Mouse (Mus musculus) intestine, embryonic 15.5 days (tissue): ENCODE data around the gene Pnp2. TPM values are rescaled to one million over a fixed set of nuclear protein-coding genes. Genes with fewer than 3 reads are reported as not detected.
"Not testable (repeated sequence)": the region's sequence is repeated elsewhere in the genome, so short reads cannot be mapped to it uniquely, and the experiment has no call there.

Experiments used
- ATAC-seq: fragments of 200-750 bp; cut with Nextera tagmentation; 2 replicates; pipeline ENCODE4 v1.8.0; 2017; ENCODE audit warnings: moderate TSS enrichment, moderate library complexity
- H3K27ac ChIP-seq: fragments of 300-500 bp; sonication (generic); 2 replicates; pipeline ENCODE4 v1.5.1; 2015; ENCODE audit warnings: mild to moderate bottlenecking, inconsistent platforms
- H3K27me3 ChIP-seq: fragments of 300-500 bp; sonication (generic); replicated peaks from 2 replicates; pipeline ENCODE4 v1.6.1; 2015; ENCODE audit warnings: inconsistent platforms
- H3K36me3 ChIP-seq: fragments of 300-500 bp; sonication (generic); 2 replicates; pipeline ENCODE4 v1.6.1; 2015; ENCODE audit warnings: inconsistent platforms
- H3K4me1 ChIP-seq: fragments of 300-500 bp; sonication (generic); replicated peaks from 2 replicates; pipeline ENCODE4 v1.6.1; 2015; ENCODE audit warnings: inconsistent platforms
- H3K4me2 ChIP-seq: fragments of 300-500 bp; sonication (generic); replicated peaks from 2 replicates; pipeline ENCODE4 v1.6.1; 2015; ENCODE audit warnings: mild to moderate bottlenecking, inconsistent platforms
- H3K4me3 ChIP-seq: fragments of 300-500 bp; sonication (generic); replicated peaks from 2 replicates; pipeline ENCODE4 v1.5.1; 2015; ENCODE audit warnings: inconsistent platforms
- H3K9ac ChIP-seq: fragments of 300-500 bp; sonication (generic); 2 replicates; pipeline ENCODE4 v1.6.1; 2015; ENCODE audit warnings: inconsistent platforms
- H3K9me3 ChIP-seq: fragments of 300-500 bp; sonication (generic); 2 replicates; pipeline ENCODE4 v1.6.1; 2016; ENCODE audit warnings: inconsistent platforms
- WGBS: fragments of 180-500 bp; shearing (Covaris S2); methylation state at CpG from one replicate; pipeline ENCODE4 v1.1.7; 2015; 5-methylcytosine and 5-hydroxymethylcytosine counted together
- polyA plus RNA-seq: library from polyadenylated mRNA; unstranded; fragments of >200 nt; fragmentation: Nextera tagmentation; extraction: Ambion mirVana; gene quantifications from 2 replicates; pipeline ENCODE4 v1.2.1, GENCODE M21; 2015

The Pnp2 gene
- polyA plus RNA-seq, result 2.6 and 3.0 TPM in 2 replicates

DNA sequence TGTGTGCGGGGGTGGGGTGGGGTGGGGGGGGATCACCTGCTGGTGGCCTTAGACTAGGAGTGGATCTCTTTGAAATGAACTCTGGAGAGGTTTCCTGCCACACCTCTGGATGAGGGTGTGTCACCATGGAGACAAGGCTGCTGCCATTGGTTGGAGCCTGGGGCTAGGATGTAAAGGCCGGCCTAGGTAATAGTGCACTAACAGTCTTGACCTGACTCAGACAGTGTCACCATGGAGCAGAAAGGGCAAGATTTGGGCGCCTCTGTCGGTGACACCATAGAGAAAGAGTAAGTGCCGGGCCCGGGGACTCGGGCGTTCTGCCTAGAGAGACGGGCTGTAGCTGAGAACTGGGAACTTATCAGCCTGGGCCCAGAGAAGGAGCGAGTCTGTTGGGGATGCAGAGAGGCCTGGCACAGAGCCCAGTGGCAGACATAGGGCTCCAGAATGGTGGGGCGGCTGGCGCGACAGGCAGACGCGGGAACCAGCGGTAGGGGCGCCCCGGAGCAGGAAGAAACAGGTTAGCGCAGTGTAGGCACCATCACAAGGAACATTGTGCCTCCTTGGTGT lies at the start of gene Pnp2:
Gene Pnp2, plus strand, starts transcription at position 51 of the 567 bp plus-strand sequence.
- not testable (repeated sequence) for H3K9me3 ChIP-seq, H3K36me3 ChIP-seq, H3K4me3 ChIP-seq, H3K9ac ChIP-seq, H3K27me3 ChIP-seq, H3K27ac ChIP-seq, H3K4me1 ChIP-seq
- peak within 1 kb of the TSS; percentile 49 for H3K4me2 ChIP-seq
- peak; percentile 80 for ATAC-seq
- 9% methylated on average over 19 of the region's 19 CpGs for WGBS

- no peaks in the 10 kb centered on the region for H3K36me3 ChIP-seq
- H3K4me2 ChIP-seq, result no peak overlapping the region
- no peaks in the 10 kb centered on the region for H3K27me3 ChIP-seq
- no peak overlapping the region for H3K4me3 ChIP-seq
- no peak overlapping the region for H3K9ac ChIP-seq
- no peak for ATAC-seq
- 72% methylated on average over 4 of the region's 4 CpGs for WGBS
- peaks cover 3% of the 10 kb centered on the region; the same call in 1 of the 2 replicates for H3K4me1 ChIP-seq
- no peak overlapping the region for H3K27ac ChIP-seq
- no peaks in the 10 kb centered on the region for H3K9me3 ChIP-seq
Measured at GRCm38 (mm10) chr14:50908126-50908525, 47.7 kb upstream of the Pnp2 start.

DNA sequence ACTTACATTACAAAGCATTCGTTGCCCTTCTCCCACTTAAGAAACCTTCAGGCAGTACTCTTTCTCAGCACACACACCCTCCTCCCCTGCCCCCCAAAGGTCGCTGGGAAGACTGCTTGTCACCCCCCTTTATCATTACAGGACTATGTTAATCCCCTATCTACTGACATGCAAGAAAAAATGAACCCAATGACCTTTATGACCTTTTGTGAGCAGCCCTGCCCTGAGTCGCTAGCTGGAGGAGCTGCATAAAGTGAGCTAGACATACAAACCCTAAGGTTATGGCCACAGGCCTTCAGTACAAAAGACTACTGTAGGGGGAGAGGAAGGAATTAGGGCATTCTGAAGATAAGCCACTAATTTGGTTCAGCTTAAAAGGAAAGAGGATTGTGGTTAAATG lies 44.4 kb upstream of the Pnp2 start:
- ATAC-seq, result no peak
- H3K36me3 ChIP-seq, result peaks cover 16% of the 10 kb centered on the region

DNA sequence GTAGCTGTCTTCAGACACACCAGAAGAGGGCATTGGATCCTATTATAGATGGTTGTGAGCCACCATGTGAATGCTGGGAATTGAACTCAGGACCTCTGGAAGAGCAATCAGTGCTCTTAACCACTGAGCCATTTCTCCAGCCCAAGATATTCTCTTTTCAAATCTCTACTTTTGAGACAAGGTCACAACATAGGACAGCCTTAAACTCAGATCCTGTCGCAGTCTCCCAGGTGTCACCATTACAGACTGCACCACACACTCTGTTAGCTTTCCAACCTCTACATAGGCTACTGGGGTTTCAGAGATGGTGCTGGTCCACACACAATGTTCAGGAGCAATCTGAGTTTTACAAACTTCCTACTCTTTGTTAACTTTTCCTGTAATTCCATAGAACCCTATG lies 32.4 kb upstream of the Pnp2 start:
- Histone ChIP-seq H3K4me2 (peak overlapping the region; percentile 69), H3K4me3 (peak overlapping the region; percentile 78), H3K9ac (0 out of 2 replicates have a peak overlapping the region, but pooled peaks have one; percentile 77), H3K36me3 (peaks cover 25% of the 10 kb centered on the region)
- not testable (repeated sequence) for ATAC-seq, H3K4me1 ChIP-seq, H3K9me3 ChIP-seq, H3K27me3 ChIP-seq, H3K27ac ChIP-seq
- WGBS, result 54% methylated on average over 1 of the region's 1 CpGs

More for the DNA sequence above, 44.4 kb upstream of the Pnp2 start:
- no peaks in the 10 kb centered on the region for H3K27me3 ChIP-seq
- no peak overlapping the region for H3K27ac ChIP-seq
- WGBS, result 56% methylated on average over 3 of the region's 3 CpGs
- no peaks in the 10 kb centered on the region for H3K9me3 ChIP-seq
- no peak overlapping the region for H3K9ac ChIP-seq
- no peaks in the 10 kb centered on the region for H3K4me1 ChIP-seq
- no peak overlapping the region for H3K4me3 ChIP-seq
- no peak overlapping the region for H3K4me2 ChIP-seq

DNA sequence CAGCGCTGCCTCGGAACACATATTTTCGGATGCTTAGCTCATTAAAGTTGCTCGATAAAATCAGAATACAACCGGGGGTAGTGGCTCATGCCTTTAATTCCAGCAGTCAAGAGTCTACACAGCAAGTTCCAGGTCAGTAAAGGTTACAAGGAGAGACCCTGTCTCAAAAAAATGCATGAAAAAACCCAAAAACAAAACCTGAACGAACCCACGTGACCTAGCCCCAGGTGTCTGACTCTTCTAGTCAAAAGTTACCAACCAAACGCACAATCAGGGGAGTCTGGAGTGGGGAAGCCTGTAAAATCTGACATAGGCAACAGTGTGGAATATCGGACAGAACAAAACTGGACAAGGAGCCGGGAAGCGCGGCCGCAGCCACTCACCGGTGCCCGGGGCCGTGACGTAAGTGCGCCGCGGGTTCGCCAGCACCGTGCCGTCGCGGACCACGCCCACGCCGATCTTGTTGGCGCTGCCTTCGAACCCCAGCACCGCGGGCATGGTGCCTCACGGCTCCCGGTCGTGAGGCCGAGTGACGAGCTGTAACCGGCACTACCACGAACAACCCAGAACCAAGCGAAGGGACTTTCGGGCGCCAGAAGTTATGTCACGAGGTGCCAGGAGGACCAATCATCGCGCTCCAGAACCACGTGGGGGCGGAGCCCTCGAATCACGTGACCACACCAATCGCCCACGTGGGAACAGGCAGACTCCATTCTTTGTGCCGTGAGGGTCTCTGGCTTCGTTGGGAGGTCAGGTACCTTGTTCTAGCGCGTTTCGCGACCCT lies 31.3 kb upstream of the Pnp2 start, which contains the start of the genes Osgep and Apex1:
Gene Osgep, minus strand, starts transcription at position 613 of the 784 bp plus-strand sequence.
Gene Apex1, plus strand, starts transcription at position 688 of the 784 bp plus-strand sequence.
- H3K9me3 ChIP-seq, result no peaks in the 10 kb centered on the region
- ATAC-seq, result peak; percentile 95
- under 1% methylated on average over 57 of the region's 57 CpGs for WGBS
- H3K4me3 ChIP-seq, result peak within 1 kb of the TSS; percentile 78
- peaks cover 28% of the 10 kb centered on the region for H3K36me3 ChIP-seq
- H3K9ac ChIP-seq, result peak within 1 kb of the TSS; percentile 77
- peak within 1 kb of the TSS; percentile 93 for H3K27ac ChIP-seq
- H3K4me1 ChIP-seq, result peaks cover 13% of the 10 kb centered on the region; the same call in 1 of the 2 replicates
- peak within 1 kb of the TSS; percentile 69 for H3K4me2 ChIP-seq
- H3K27me3 ChIP-seq, result no peaks in the 10 kb centered on the region

- H3K9ac ChIP-seq, result peak overlapping the region; percentile 77
- H3K9me3 ChIP-seq, result no peaks in the 10 kb centered on the region
- no peaks in the 10 kb centered on the region for H3K27me3 ChIP-seq
- peaks cover 23% of the 10 kb centered on the region for H3K36me3 ChIP-seq
- ATAC-seq, result peak; percentile 59
- peak overlapping the region; percentile 69 for H3K4me2 ChIP-seq
- H3K4me3 ChIP-seq, result peak overlapping the region; percentile 78
- 1% methylated on average over 38 of the region's 38 CpGs for WGBS
- H3K27ac ChIP-seq, result peak overlapping the region; percentile 93
- H3K4me1 ChIP-seq, result peaks cover 16% of the 10 kb centered on the region; the same call in 1 of the 2 replicates
Measured at GRCm38 (mm10) chr14:50925111-50925920, 30.5 kb upstream of the Pnp2 start.

- Histone ChIP-seq H3K36me3 (peaks cover 23% of the 10 kb centered on the region), H3K9ac (no peak overlapping the region), H3K27me3 (no peaks in the 10 kb centered on the region), H3K4me2 (no peak overlapping the region), H3K4me3 (no peak overlapping the region), H3K9me3 (no peaks in the 10 kb centered on the region), H3K4me1 (peaks cover 16% of the 10 kb centered on the region; the same call in 1 of the 2 replicates), H3K27ac (no peak overlapping the region)
- no peak for ATAC-seq
- 70% methylated on average over 3 of the region's 3 CpGs for WGBS
Measured at GRCm38 (mm10) chr14:50927366-50927765, 28.4 kb upstream of the Pnp2 start.

DNA sequence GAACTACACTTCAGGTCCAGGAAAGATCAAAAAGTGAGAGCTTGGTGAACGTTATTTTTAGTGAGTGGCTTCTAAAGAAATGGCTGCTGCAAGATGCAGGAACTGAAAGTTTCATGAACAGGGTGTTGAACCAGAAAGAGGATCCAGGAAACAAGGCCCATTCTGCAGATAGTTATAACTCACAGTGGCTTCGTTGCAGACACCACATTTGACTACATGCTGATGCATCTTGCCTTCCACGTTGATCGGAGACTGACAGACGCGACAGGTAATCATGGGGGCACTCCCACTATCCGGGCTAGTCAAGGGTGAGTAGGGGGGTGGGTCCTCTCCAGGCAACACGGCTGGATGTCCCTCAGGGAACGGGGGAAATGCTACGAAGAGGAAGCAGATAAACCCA lies 25.8 kb upstream of the Pnp2 start:
- no peaks in the 10 kb centered on the region for H3K9me3 ChIP-seq
- WGBS, result 11% methylated on average over 10 of the region's 10 CpGs
- H3K4me3 ChIP-seq, result peak overlapping the region; percentile 85
- no peaks in the 10 kb centered on the region for H3K27me3 ChIP-seq
- peak overlapping the region; percentile 91 for H3K27ac ChIP-seq
- no peak for ATAC-seq
- H3K4me2 ChIP-seq, result peak overlapping the region; percentile 76
- peak overlapping the region; percentile 85 for H3K9ac ChIP-seq
- peaks cover 16% of the 10 kb centered on the region; the same call in 1 of the 2 replicates for H3K4me1 ChIP-seq
- peaks cover 23% of the 10 kb centered on the region for H3K36me3 ChIP-seq

DNA sequence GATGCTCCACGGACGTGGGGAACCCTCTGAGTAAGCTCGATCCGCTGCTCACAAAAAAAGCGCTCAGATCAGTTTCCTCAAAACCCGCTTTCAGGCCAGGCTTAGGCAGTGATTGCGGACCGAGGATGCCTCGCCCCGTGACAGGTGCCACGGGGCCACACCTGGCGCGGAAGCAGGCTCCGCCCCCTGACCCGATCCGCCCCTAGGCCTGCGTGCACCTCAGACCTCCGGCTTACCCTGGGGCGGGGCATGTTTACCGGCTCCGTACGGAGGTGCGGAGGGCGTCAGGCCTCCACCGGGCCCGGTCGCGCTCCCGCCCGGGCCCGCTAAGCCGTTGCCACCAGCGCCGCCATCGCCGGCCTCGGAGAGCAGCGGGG lies 25.4 kb upstream of the Pnp2 start:
- peaks cover 23% of the 10 kb centered on the region for H3K36me3 ChIP-seq
- H3K4me3 ChIP-seq, result peak overlapping the region; percentile 85
- H3K4me2 ChIP-seq, result peak overlapping the region; percentile 76
- under 1% methylated on average over 38 of the region's 38 CpGs for WGBS
- peak overlapping the region; percentile 85 for H3K9ac ChIP-seq
- H3K27me3 ChIP-seq, result no peaks in the 10 kb centered on the region
- no peaks in the 10 kb centered on the region for H3K9me3 ChIP-seq
- peaks cover 16% of the 10 kb centered on the region; the same call in 1 of the 2 replicates for H3K4me1 ChIP-seq
- H3K27ac ChIP-seq, result peak overlapping the region; percentile 91
- peak; percentile 85 for ATAC-seq

- H3K27me3 ChIP-seq, result no peaks in the 10 kb centered on the region
- WGBS, result under 1% methylated on average over 64 of the region's 68 CpGs
- H3K36me3 ChIP-seq, result peaks cover 23% of the 10 kb centered on the region
- peak within 1 kb of the TSS; percentile 91 for H3K27ac ChIP-seq
- peak within 1 kb of the TSS; percentile 76 for H3K4me2 ChIP-seq
- H3K4me1 ChIP-seq, result peaks cover 16% of the 10 kb centered on the region; the same call in 1 of the 2 replicates
- peak; percentile 99 for ATAC-seq
- H3K9ac ChIP-seq, result peak within 1 kb of the TSS; percentile 85
- peak within 1 kb of the TSS; percentile 85 for H3K4me3 ChIP-seq
- no peaks in the 10 kb centered on the region for H3K9me3 ChIP-seq
Measured at GRCm38 (mm10) chr14:50930754-50931492, 24.9 kb upstream of the Pnp2 start, which contains the start of the genes Pip4p1 and Pnp. TSS of gene Pip4p1 (minus strand) at chr14:50930856. TSS of gene Pnp (plus strand) at chr14:50931082.

DNA sequence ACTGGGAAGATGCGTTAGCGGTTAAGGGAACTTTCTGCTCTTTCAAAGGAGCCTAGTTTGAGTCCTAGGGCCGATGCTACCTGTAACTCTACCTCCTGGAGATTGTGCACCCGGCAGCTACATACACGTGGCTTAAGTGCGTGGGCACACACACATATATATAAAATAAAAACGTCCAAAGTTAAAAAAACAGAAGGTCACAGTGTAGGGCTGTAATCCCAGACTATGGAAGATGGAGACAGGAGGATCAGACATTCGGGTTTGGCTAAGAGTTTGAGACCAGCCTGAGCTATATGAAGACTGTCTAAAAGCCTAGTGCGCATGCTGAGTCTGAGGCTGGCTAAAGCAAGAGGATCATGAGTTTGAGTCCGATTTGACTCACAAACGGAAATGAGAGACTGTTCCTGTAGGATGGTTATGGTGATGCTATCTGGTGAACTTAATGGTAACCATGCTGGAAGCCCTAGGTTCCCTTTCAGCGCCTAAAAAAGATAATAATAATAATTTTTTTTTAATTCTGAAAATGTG lies 24.2 kb upstream of the Pnp2 start:
- peak overlapping the region; percentile 55 for H3K9ac ChIP-seq
- H3K9me3 ChIP-seq, result no peaks in the 10 kb centered on the region
- peak overlapping the region; percentile 68 for H3K4me2 ChIP-seq
- H3K36me3 ChIP-seq, result peaks cover 19% of the 10 kb centered on the region
- peak overlapping the region; percentile 89 for H3K27ac ChIP-seq
- peaks cover 10% of the 10 kb centered on the region; the same call in 1 of the 2 replicates for H3K4me1 ChIP-seq
- 10% methylated on average over 12 of the region's 12 CpGs for WGBS
- peak; percentile 0; the same call in 1 of the 2 replicates for ATAC-seq
- H3K4me3 ChIP-seq, result peak overlapping the region; percentile 85
- H3K27me3 ChIP-seq, result no peaks in the 10 kb centered on the region
